Mouse (Mus musculus) myocyte (in vitro differentiated cells): Measurements from ENCODE around the gene Rasgrf1. TPM values are rescaled to one million over a fixed set of nuclear protein-coding genes. Genes with fewer than 3 reads are reported as not detected.

ENCODE experiments used
- H3K27me3 ChIP-seq: one replicate; pipeline ENCODE4 v1.6.1; 2011; ENCODE audit not compliant: control insufficient read depth, insufficient read depth, insufficient read length
- H3K36me3 ChIP-seq: one replicate; pipeline ENCODE4 v1.6.1; 2011; ENCODE audit not compliant: control insufficient read depth, insufficient read depth
- H3K4me2 ChIP-seq: one replicate; pipeline ENCODE4 v1.6.1; 2011; ENCODE audit warnings: low read depth, control low read depth
- H3K4me3 ChIP-seq: one replicate; pipeline ENCODE4 v1.5.1; 2011; ENCODE audit warnings: mild to moderate bottlenecking, control low read depth, moderate library complexity
- H3K79me2 ChIP-seq: one replicate; pipeline ENCODE4 v1.6.1; 2011; ENCODE audit not compliant: control insufficient read depth, insufficient read depth
- H3ac ChIP-seq: one replicate; pipeline ENCODE4 v1.6.1; 2011; ENCODE audit not compliant: control insufficient read depth, insufficient read length
- CEBPB ChIP-seq: IDR thresholded peaks from 2 replicates; pipeline ENCODE4 v1.6.1; 2011; ENCODE audit warnings: mild to moderate bottlenecking, moderate library complexity; ENCODE audit not compliant: poor library complexity, insufficient read depth, severe bottlenecking
- E2F4 ChIP-seq: IDR thresholded peaks from one replicate; pipeline ENCODE4 v1.6.1; 2011; ENCODE audit warnings: mild to moderate bottlenecking, control low read depth, moderate library complexity; ENCODE audit not compliant: insufficient read depth
- MAX ChIP-seq: IDR thresholded peaks from one replicate; pipeline ENCODE4 v1.6.1; 2011; ENCODE audit warnings: low read depth, mild to moderate bottlenecking, control low read depth
- MYOD1 ChIP-seq, 3 experiments: IDR thresholded peaks; one replicate each; pipeline ENCODE4 v1.6.1; 2011; ENCODE audit warnings: control low read depth in 2 of 3, low read depth in 2 of 3, mild to moderate bottlenecking in 2 of 3, moderate library complexity in 1 of 3; ENCODE audit not compliant: insufficient read length in 2 of 3, control insufficient read depth in 1 of 3
- MYOG ChIP-seq, 3 experiments: IDR thresholded peaks; one replicate each; pipeline ENCODE4 v1.6.1; 2011; ENCODE audit warnings: control low read depth in 2 of 3, low read depth in 2 of 3, mild to moderate bottlenecking in 2 of 3; ENCODE audit not compliant: insufficient read length in 2 of 3, control insufficient read depth in 1 of 3, insufficient read depth in 1 of 3
- POLR2A ChIP-seq: IDR thresholded peaks from one replicate; pipeline ENCODE4 v1.6.1; 2011; ENCODE audit warnings: low read depth, mild to moderate bottlenecking, control low read depth, moderate library complexity; ENCODE audit not compliant: insufficient read length
- POLR2AphosphoS2 ChIP-seq: IDR thresholded peaks from one replicate; pipeline ENCODE4 v1.6.1; 2011; ENCODE audit warnings: low read depth, control low read depth; ENCODE audit not compliant: insufficient read length
- REST ChIP-seq: IDR thresholded peaks from one replicate; pipeline ENCODE4 v1.6.1; 2011; ENCODE audit warnings: mild to moderate bottlenecking, control low read depth, moderate library complexity; ENCODE audit not compliant: insufficient read depth, insufficient read length
- SRF ChIP-seq: IDR thresholded peaks from one replicate; pipeline ENCODE4 v1.6.1; 2011; ENCODE audit warnings: low read depth; ENCODE audit not compliant: control insufficient read depth, insufficient read length
- TCF12 ChIP-seq: IDR thresholded peaks from one replicate; pipeline ENCODE4 v1.6.1; 2011; ENCODE audit warnings: mild to moderate bottlenecking, control low read depth; ENCODE audit not compliant: poor library complexity, insufficient read depth, severe bottlenecking
- TCF3 ChIP-seq: IDR thresholded peaks from one replicate; pipeline ENCODE4 v1.6.1; 2011; ENCODE audit warnings: low read depth, control low read depth; ENCODE audit not compliant: insufficient read length
- USF1 ChIP-seq: IDR thresholded peaks from one replicate; pipeline ENCODE4 v1.6.1; 2011; ENCODE audit warnings: low read depth, mild to moderate bottlenecking, control low read depth, moderate library complexity
- polyA plus RNA-seq: library from polyadenylated mRNA; unstranded; fragments of >200 nt; fragmentation: generic; extraction: Trizol; gene quantifications from one replicate; pipeline ENCODE4 v1.2.1, GENCODE M21; 2012; ENCODE audit warnings: missing spikeins

The Rasgrf1 gene
- polyA plus RNA-seq, 1 experiment, result not detected

DNA sequence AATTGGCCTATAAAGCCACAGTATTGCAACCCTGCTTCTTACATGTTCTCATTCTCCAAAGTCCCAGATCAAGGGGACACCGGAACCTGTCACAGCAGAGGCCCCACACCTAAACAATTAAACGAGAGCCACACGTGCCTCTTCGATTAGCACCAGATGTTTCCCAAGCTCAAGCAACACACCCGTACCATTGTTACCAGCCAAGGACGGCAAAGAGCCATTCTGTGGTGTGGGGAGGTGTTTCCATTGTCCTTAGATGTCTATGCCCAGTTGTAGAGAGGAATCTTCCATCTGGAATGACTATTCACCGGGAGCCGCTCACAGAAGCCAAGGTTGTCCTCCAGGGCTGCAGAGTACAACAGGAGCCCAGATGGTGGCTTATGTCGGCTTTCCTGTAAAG is 11.4 kb downstream of the Rasgrf1 start:
- H3K27me3 ChIP-seq, result no peaks in the 10 kb centered on the region
- H3K79me2 ChIP-seq, result no peaks in the 10 kb centered on the region
- H3K4me3 ChIP-seq, result no peak overlapping the region
- no peak overlapping the region for H3K4me2 ChIP-seq
- no peak for TF ChIP-seq USF1
- no peak for TF ChIP-seq POLR2AphosphoS2
- no peak for TF ChIP-seq REST
- TF ChIP-seq TCF3, result no peak
- no peak for TF ChIP-seq E2F4
- no peak for TF ChIP-seq SRF
- TF ChIP-seq TCF12, result no peak
- TF ChIP-seq MYOD1 (IDR thresholded peaks at IDR 0.05; ENCODE audit: control insufficient read depth in 1 of 3, insufficient read length in 2 of 3, low read depth in 2 of 3), result no peak
- TF ChIP-seq CEBPB, result no peak
- no peak for TF ChIP-seq MYOG (IDR thresholded peaks at IDR 0.05; ENCODE audit: control insufficient read depth in 1 of 3, insufficient read depth in 1 of 3, insufficient read length in 2 of 3, low read depth in 2 of 3)
- no peak for TF ChIP-seq POLR2A
- no peak for TF ChIP-seq MAX
- no peak overlapping the region for H3ac ChIP-seq
- H3K36me3 ChIP-seq, result no peaks in the 10 kb centered on the region

GRCm38 (mm10) chr9:89922666-89923065 is 13.0 kb downstream of the Rasgrf1 start:
- Histone ChIP-seq H3K27me3 (no peaks in the 10 kb centered on the region), H3K36me3 (no peaks in the 10 kb centered on the region), H3K79me2 (no peaks in the 10 kb centered on the region), H3ac (no peak overlapping the region), H3K4me3 (no peak overlapping the region), H3K4me2 (no peak overlapping the region)
- TF ChIP-seq MYOG (IDR thresholded peaks at IDR 0.05; ENCODE audit: control insufficient read depth in 1 of 3, insufficient read depth in 1 of 3, insufficient read length in 2 of 3, low read depth in 2 of 3) (no peak), POLR2AphosphoS2 (no peak), TCF3 (no peak), REST (no peak), TCF12 (no peak), SRF (no peak), MAX (no peak), E2F4 (no peak)

DNA sequence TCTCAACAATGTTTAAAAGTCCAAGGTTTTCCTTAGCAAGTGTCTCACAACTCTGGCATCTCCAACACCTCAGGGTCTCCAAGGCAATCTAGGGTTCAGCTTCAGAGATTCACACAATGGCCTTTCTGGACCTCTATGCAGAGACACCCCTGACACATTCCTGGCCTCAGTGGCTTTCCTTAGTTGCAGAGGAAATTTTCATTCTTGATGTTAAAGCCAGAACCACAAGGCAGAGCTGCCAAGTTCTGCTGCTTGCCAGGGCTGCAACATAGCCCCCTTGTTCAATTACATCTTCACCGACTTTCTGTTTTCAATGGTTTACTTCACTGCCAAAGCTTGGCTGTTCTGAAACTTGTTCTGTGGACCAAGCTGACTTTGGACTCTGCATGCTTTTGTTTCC is 15.1 kb downstream of the Rasgrf1 start:
- no peaks in the 10 kb centered on the region for H3K79me2 ChIP-seq
- no peak overlapping the region for H3K4me2 ChIP-seq
- no peak overlapping the region for H3K4me3 ChIP-seq
- H3ac ChIP-seq, result no peak overlapping the region
- TF ChIP-seq E2F4, result no peak
- TF ChIP-seq MAX, result no peak
- no peak for TF ChIP-seq TCF3
- no peak for TF ChIP-seq REST
- no peak for TF ChIP-seq TCF12
- TF ChIP-seq POLR2A, result no peak
- TF ChIP-seq CEBPB, result no peak
- TF ChIP-seq MYOG (IDR thresholded peaks at IDR 0.05; ENCODE audit: control insufficient read depth in 1 of 3, insufficient read depth in 1 of 3, insufficient read length in 2 of 3, low read depth in 2 of 3), result no peak
- TF ChIP-seq POLR2AphosphoS2, result no peak
- no peak for TF ChIP-seq USF1
- no peaks in the 10 kb centered on the region for H3K27me3 ChIP-seq
- H3K36me3 ChIP-seq, result no peaks in the 10 kb centered on the region

DNA sequence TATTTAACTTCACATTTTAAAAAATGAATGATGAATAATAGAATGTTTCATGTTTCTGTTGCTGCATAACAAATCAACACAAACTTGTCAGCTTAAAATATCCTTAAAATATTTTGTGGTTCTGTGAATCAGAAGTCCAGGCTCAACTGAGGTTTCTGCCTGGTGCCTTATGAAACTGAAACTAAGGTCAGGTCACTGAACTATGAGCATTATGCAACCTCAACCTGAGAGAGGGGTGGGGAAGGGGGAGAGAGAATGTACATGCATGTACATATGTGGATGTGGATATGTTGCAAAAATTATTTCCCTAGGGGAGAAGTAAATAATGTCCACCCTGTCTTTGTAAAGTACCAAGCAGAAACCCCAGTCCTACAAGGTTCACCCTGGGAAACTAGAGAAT is 18.8 kb downstream of the Rasgrf1 start:
- no peak overlapping the region for H3K4me2 ChIP-seq
- no peak overlapping the region for H3K4me3 ChIP-seq
- H3K79me2 ChIP-seq, result no peaks in the 10 kb centered on the region
- H3ac ChIP-seq, result no peak overlapping the region
- no peaks in the 10 kb centered on the region for H3K36me3 ChIP-seq
- no peaks in the 10 kb centered on the region for H3K27me3 ChIP-seq
- TF ChIP-seq MAX (no peak), USF1 (no peak)

DNA sequence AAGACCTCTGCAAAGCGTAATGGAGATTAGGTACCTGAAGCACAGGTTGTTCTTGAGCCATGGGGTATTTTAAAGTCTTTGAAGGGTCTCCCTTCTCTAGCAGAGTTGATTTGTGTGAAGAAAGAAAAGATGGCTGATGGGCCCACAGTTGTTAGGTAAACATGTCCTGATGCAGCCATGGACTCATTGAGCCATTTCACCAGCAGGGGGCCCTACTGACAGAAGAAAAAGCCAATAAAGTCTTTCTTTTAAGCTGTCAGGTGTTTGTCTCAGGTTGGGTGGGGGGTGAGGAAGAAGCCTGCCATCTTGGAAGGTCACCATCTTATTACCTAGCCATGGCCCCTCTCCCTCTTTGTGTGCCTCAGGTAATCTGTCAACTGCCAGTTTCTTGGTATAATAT is 30.7 kb downstream of the Rasgrf1 start:
- H3K4me2 ChIP-seq, result no peak overlapping the region
- no peak for TF ChIP-seq POLR2AphosphoS2
- no peak for TF ChIP-seq MYOG (IDR thresholded peaks at IDR 0.05; ENCODE audit: control insufficient read depth in 1 of 3, insufficient read depth in 1 of 3, insufficient read length in 2 of 3, low read depth in 2 of 3)
- TF ChIP-seq MAX, result no peak
- no peak for TF ChIP-seq POLR2A
- no peak for TF ChIP-seq USF1
- no peak for TF ChIP-seq MYOD1 (IDR thresholded peaks at IDR 0.05; ENCODE audit: control insufficient read depth in 1 of 3, insufficient read length in 2 of 3, low read depth in 2 of 3)
- no peak for TF ChIP-seq CEBPB
- no peaks in the 10 kb centered on the region for H3K79me2 ChIP-seq
- no peaks in the 10 kb centered on the region for H3K36me3 ChIP-seq
- no peak overlapping the region for H3K4me3 ChIP-seq
- H3K27me3 ChIP-seq, result no peaks in the 10 kb centered on the region
- no peak overlapping the region for H3ac ChIP-seq
